Mouse (Mus musculus) ES-E14 (cell line): Measurements from ENCODE around the gene U2surp. TPM values are rescaled to one million over a fixed set of nuclear protein-coding genes. Genes with fewer than 3 reads are reported as not detected.
A peak's percentile ranks its signal among the peaks of the same experiment; 100 is the strongest.

Source experiments
- DNase-seq: peaks from one replicate; pipeline ENCODE4 v3.0.0-alpha.2; 2013; ENCODE audit warnings: low read depth, low spot score
- H3K27ac ChIP-seq: 2 replicates; pipeline ENCODE4 v1.5.1; 2012; ENCODE audit warnings: low read depth, mild to moderate bottlenecking, low read length, moderate library complexity, mixed read lengths; ENCODE audit not compliant: poor library complexity, insufficient read depth, severe bottlenecking
- H3K36me3 ChIP-seq: 2 replicates; pipeline ENCODE4 v1.6.1; 2012; ENCODE audit warnings: mild to moderate bottlenecking, low read length, moderate library complexity, mixed read lengths; ENCODE audit not compliant: control insufficient read depth, poor library complexity, insufficient read depth, severe bottlenecking
- H3K4me1 ChIP-seq, 2 experiments: fragments of 150-350 bp in 1 of 2; sonication (generic) in 1 of 2; 2 replicates each; pipeline ENCODE4 v1.6.1; 2012; ENCODE audit warnings: low read length in 2 of 2, mild to moderate bottlenecking in 1 of 2, mixed read lengths in 1 of 2; ENCODE audit not compliant: control insufficient read depth in 2 of 2, insufficient read depth in 2 of 2, poor library complexity in 1 of 2
- H3K4me3 ChIP-seq, 2 experiments: fragments of 150-350 bp in 1 of 2; sonication (generic) in 1 of 2; 2 replicates each; pipeline ENCODE4 v1.5.1; 2012; ENCODE audit warnings: low read length in 2 of 2, low read depth in 1 of 2, mild to moderate bottlenecking in 1 of 2, mixed read lengths in 1 of 2; ENCODE audit not compliant: insufficient read depth in 1 of 2, poor library complexity in 1 of 2, severe bottlenecking in 1 of 2
- H3K9ac ChIP-seq: 2 replicates; pipeline ENCODE4 v1.6.1; 2012; ENCODE audit warnings: low read depth, mild to moderate bottlenecking, low read length, mixed read lengths; ENCODE audit not compliant: poor library complexity, insufficient read depth, severe bottlenecking
- H3K9me3 ChIP-seq: fragments of 150-350 bp; sonication (generic); 2 replicates; pipeline ENCODE4 v1.6.1; 2012; ENCODE audit warnings: low read depth, mild to moderate bottlenecking, low read length; ENCODE audit not compliant: control insufficient read depth, insufficient read depth
- CHD2 ChIP-seq: IDR thresholded peaks from 2 replicates; pipeline ENCODE4 v1.6.1; 2014; ENCODE audit warnings: mild to moderate bottlenecking, low read depth, low read length, inconsistent platforms
- HCFC1 ChIP-seq: IDR thresholded peaks from 2 replicates; pipeline ENCODE4 v1.6.1; 2012; ENCODE audit warnings: low read length, inconsistent platforms, borderline replicate concordance; ENCODE audit not compliant: insufficient read depth
- MAFK ChIP-seq: IDR thresholded peaks from 2 replicates; pipeline ENCODE4 v1.6.1; 2014; ENCODE audit warnings: mild to moderate bottlenecking, low read depth, low read length, inconsistent platforms; ENCODE audit not compliant: insufficient read depth
- ZC3H11A ChIP-seq: IDR thresholded peaks from 2 replicates; pipeline ENCODE4 v1.6.1; 2012; ENCODE audit warnings: low read depth, mild to moderate bottlenecking, inconsistent platforms, low read length, borderline replicate concordance
- ZNF384 ChIP-seq: IDR thresholded peaks from 2 replicates; pipeline ENCODE4 v1.6.1; 2012; ENCODE audit warnings: low read depth, low read length, inconsistent platforms
- in situ Hi-C, 2 experiments: fragments of 600-800 bp; cut with MboI; formaldehyde crosslinking; loops; one replicate each; pipeline ENCODE4 v1.15.1; 2025; ENCODE audit warnings: low sequenced_read_pairs in 2 of 2, inconsistent platforms in 1 of 2; ENCODE audit not compliant: unreplicated experiment in 2 of 2
- total RNA-seq: library from RNA; depleted of rRNA; stranded (reverse); fragments of 300-350 nt; gene quantifications from 2 replicates; pipeline ENCODE4 v1.2.3, GENCODE M21; 2012

U2surp gene
- total RNA-seq, 1 experiment, result 95.3 TPM

GRCm38 (mm10) chr9:95435506-95436293 is 76.1 kb downstream of the U2surp start:
- no peak overlapping the region for H3K9ac ChIP-seq
- no peak for DNase-seq

GRCm38 (mm10) chr9:95428277-95428676 is 83.5 kb downstream of the U2surp start:
- in situ Hi-C loops, result no loop called here
- no peak overlapping the region for H3K27ac ChIP-seq
- H3K4me3 ChIP-seq, result no peak overlapping the region
- DNase-seq, result no peak
- TF ChIP-seq ZC3H11A (no peak), CHD2 (no peak), MAFK (no peak), HCFC1 (no peak), ZNF384 (no peak)
- no peak overlapping the region for H3K9ac ChIP-seq
- no peaks in the 10 kb centered on the region for H3K36me3 ChIP-seq
- no peaks in the 10 kb centered on the region for H3K4me1 ChIP-seq
- H3K9me3 ChIP-seq, result no peaks in the 10 kb centered on the region

More at GRCm38 (mm10) chr9:95435506-95436293, 76.1 kb downstream of the U2surp start:
- no peak overlapping the region for H3K27ac ChIP-seq
- H3K36me3 ChIP-seq, result no peaks in the 10 kb centered on the region
- no peak for TF ChIP-seq CHD2
- no peak for TF ChIP-seq HCFC1
- no peak for TF ChIP-seq MAFK
- no peak for TF ChIP-seq ZNF384
- no peak for TF ChIP-seq ZC3H11A
- peak overlapping the region in 1 of 2 experiments; percentile 28; a peak in 1 of 4 replicates for H3K4me3 ChIP-seq
- no peaks in the 10 kb centered on the region for H3K9me3 ChIP-seq
- in situ Hi-C loops, result no loop called here
- H3K4me1 ChIP-seq, result peaks cover 0 to 5% of the 10 kb centered on the region in 2 experiments; a peak in 1 of 4 replicates

GRCm38 (mm10) chr9:95413911-95414310 is 97.9 kb downstream of the U2surp start:
- Histone ChIP-seq H3K4me3 (no peak overlapping the region), H3K9ac (no peak overlapping the region), H3K27ac (no peak overlapping the region), H3K36me3 (no peaks in the 10 kb centered on the region), H3K4me1 (no peaks in the 10 kb centered on the region), H3K9me3 (no peaks in the 10 kb centered on the region)
- in situ Hi-C loops, result loop anchor here in 1 of 2 experiments (25.0 kb wide), 1 partner anchor 677 kb away; no protein-coding TSS in a partner anchor
- no peak for DNase-seq
- TF ChIP-seq ZC3H11A (peak; percentile 71), CHD2 (no peak), HCFC1 (no peak), ZNF384 (no peak), MAFK (no peak)

GRCm38 (mm10) chr9:95412047-95412446 is 99.7 kb downstream of the U2surp start:
- Histone ChIP-seq H3K9ac (no peak overlapping the region), H3K36me3 (no peaks in the 10 kb centered on the region), H3K4me1 (no peaks in the 10 kb centered on the region), H3K9me3 (no peaks in the 10 kb centered on the region), H3K27ac (no peak overlapping the region), H3K4me3 (no peak overlapping the region)
- TF ChIP-seq ZC3H11A (no peak), HCFC1 (no peak), CHD2 (no peak), MAFK (no peak), ZNF384 (no peak)
- DNase-seq, result no peak
- in situ Hi-C loops, result loop anchor here in 1 of 2 experiments (25.0 kb wide), 1 partner anchor 675 kb away; no protein-coding TSS in a partner anchor
